Mouse (Mus musculus) G1E (cell line): ENCODE data around the gene Ccno. TPM values are rescaled to one million over a fixed set of nuclear protein-coding genes. Genes with fewer than 3 reads are reported as not detected.

Experiments
- ATAC-seq: 2 replicates; pipeline ENCODE4 v1.8.0; 2016; ENCODE audit warnings: mild to moderate bottlenecking; ENCODE audit not compliant: insufficient number of reproducible peaks, poor library complexity, low FRiP score, severe bottlenecking; ENCODE audit errors: extremely low read depth
- DNase-seq: peaks from one replicate; pipeline ENCODE4 v3.0.0; 2012; ENCODE audit warnings: low spot score
- H3K27me3 ChIP-seq: 2 replicates; pipeline ENCODE4 v1.6.1; 2012; ENCODE audit warnings: mild to moderate bottlenecking, low read length, inconsistent platforms; ENCODE audit not compliant: insufficient read depth
- H3K36me3 ChIP-seq: replicated peaks from 2 replicates; pipeline ENCODE3; 2012; ENCODE audit warnings: mild to moderate bottlenecking, inconsistent platforms
- H3K4me1 ChIP-seq: 2 replicates; pipeline ENCODE4 v1.6.1; 2012; ENCODE audit warnings: low read depth, low read length, inconsistent platforms, mixed read lengths; ENCODE audit not compliant: insufficient read depth
- H3K4me3 ChIP-seq: 2 replicates; pipeline ENCODE4 v1.5.1; 2012; ENCODE audit warnings: low read depth, mild to moderate bottlenecking, inconsistent platforms, low read length, moderate library complexity, mixed read lengths
- H3K9me3 ChIP-seq: replicated peaks from 2 replicates; pipeline ENCODE4 v1.6.1; 2012; ENCODE audit warnings: inconsistent platforms
- CTCF ChIP-seq: IDR thresholded peaks from 2 replicates; pipeline ENCODE4 v1.5.1; 2012; ENCODE audit warnings: low read depth, low read length, inconsistent platforms, mixed read lengths
- GATA1 ChIP-seq: IDR thresholded peaks from 2 replicates; pipeline ENCODE4 v1.6.1; 2012; ENCODE audit warnings: borderline replicate concordance, low read length, inconsistent platforms, mixed read lengths
- GATA2 ChIP-seq: IDR thresholded peaks from 2 replicates; pipeline ENCODE4 v1.6.1; 2012; ENCODE audit warnings: low read depth, low read length, inconsistent platforms, borderline replicate concordance
- POLR2AphosphoS5 ChIP-seq: IDR thresholded peaks from 2 replicates; pipeline ENCODE4 v1.6.1; 2012; ENCODE audit warnings: low read depth, low read length, inconsistent platforms; ENCODE audit not compliant: insufficient replicate concordance
- TAL1 ChIP-seq: conservative IDR thresholded peaks from 2 replicates; pipeline ENCODE4 v1.6.1; 2012; ENCODE audit warnings: low read depth, low read length, inconsistent platforms, mixed read lengths
- polyA plus RNA-seq: library from polyadenylated mRNA; stranded (reverse); fragments of >175 nt; gene quantifications from 2 replicates; pipeline ENCODE4 v1.2.3, GENCODE M21; 2012
- total RNA-seq, 2 experiments: library from RNA; stranded (forward) in 1 of 2; stranded (reverse) in 1 of 2; fragments of 200-1000 nt in 1 of 2; fragments of >200 nt in 1 of 2; fragmentation: Nextera tagmentation in 1 of 2; gene quantifications; 2 replicates each; pipeline ENCODE4 v1.2.3; 2014 to 2017

Gene Ccno
- total and polyA plus RNA-seq, 3 experiments, result 0.05 TPM; not detected in 2

- Histone ChIP-seq H3K36me3 (no peaks in the 10 kb centered on the region), H3K4me3 (no peak overlapping the region), H3K27me3 (peaks cover 64% of the 10 kb centered on the region), H3K9me3 (peaks cover 9% of the 10 kb centered on the region), H3K4me1 (peaks cover 11% of the 10 kb centered on the region; the same call in 1 of the 2 replicates)
- ATAC-seq, result no peak
- DNase-seq, result no peak
- TF ChIP-seq GATA1, result no peak
Observed at GRCm38 (mm10) chr13:112988866-112989265, 1.3 kb downstream of the Ccno start.

- no peak for DNase-seq
- Histone ChIP-seq H3K4me3 (no peak overlapping the region), H3K27me3 (peaks cover 67% of the 10 kb centered on the region), H3K4me1 (peaks cover 17% of the 10 kb centered on the region), H3K9me3 (peaks cover 10% of the 10 kb centered on the region), H3K36me3 (no peaks in the 10 kb centered on the region)
- no peak for ATAC-seq
- TF ChIP-seq GATA2 (no peak), GATA1 (no peak), POLR2AphosphoS5 (no peak), TAL1 (no peak), CTCF (no peak)
Observed at GRCm38 (mm10) chr13:112989541-112989940, 1.9 kb downstream of the Ccno start.

GRCm38 (mm10) chr13:112990346-112990745, 2.7 kb downstream of the Ccno start:
- Histone ChIP-seq H3K9me3 (peaks cover 10% of the 10 kb centered on the region), H3K4me3 (no peak overlapping the region), H3K36me3 (no peaks in the 10 kb centered on the region), H3K4me1 (peaks cover 17% of the 10 kb centered on the region), H3K27me3 (peaks cover 67% of the 10 kb centered on the region)
- TF ChIP-seq TAL1 (no peak), POLR2AphosphoS5 (no peak), GATA1 (no peak), GATA2 (no peak), CTCF (no peak)
- DNase-seq (no peak), ATAC-seq (no peak)

DNA sequence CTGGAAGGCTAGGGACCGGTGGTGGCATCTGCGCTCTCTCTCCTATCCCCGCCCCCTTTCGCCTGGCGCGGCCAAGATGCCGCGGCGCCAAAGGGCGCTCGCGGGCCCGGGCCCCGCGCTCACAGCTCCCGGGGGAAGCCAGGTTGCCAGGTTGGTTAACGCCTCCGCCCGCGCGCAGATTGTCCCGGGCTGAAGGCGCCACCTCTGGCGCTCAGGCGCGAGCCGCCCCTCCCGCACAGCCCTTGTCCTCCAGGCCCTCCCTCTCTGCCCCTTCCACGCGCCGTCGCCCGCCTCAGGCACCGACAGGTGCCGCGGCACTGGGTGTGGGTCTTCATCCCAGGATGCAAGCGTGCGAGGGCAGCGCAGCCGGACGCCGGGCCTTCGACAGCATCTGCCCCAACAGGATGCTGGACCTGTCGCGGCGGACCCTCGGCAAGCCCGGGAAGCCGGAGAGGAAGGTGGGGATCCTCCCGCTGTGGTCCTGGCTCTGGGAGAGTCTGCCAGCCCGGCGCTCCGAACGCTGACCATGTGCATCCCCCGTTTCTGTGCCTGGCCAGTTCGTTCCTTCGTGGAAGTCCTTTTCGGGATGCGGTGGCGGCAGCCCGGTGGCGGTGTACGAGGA, 6.0 kb downstream of the Ccno start, which contains the start of gene Mcidas:
Mcidas (plus strand) TSS at position 315 of the 622 bp plus-strand sequence.
- no peak for TF ChIP-seq CTCF
- no peak for TF ChIP-seq GATA2
- no peak for TF ChIP-seq POLR2AphosphoS5
- no peak for TF ChIP-seq TAL1
- TF ChIP-seq GATA1, result no peak
- Histone ChIP-seq H3K4me3 (peak within 1 kb of the TSS; percentile 2; the same call in 1 of the 2 replicates), H3K27me3 (peaks cover 46% of the 10 kb centered on the region), H3K36me3 (no peaks in the 10 kb centered on the region), H3K4me1 (peaks cover 10% of the 10 kb centered on the region), H3K9me3 (peaks cover 6% of the 10 kb centered on the region; the same call in 1 of the 2 replicates)
- DNase-seq, result no peak
- no peak for ATAC-seq

DNA sequence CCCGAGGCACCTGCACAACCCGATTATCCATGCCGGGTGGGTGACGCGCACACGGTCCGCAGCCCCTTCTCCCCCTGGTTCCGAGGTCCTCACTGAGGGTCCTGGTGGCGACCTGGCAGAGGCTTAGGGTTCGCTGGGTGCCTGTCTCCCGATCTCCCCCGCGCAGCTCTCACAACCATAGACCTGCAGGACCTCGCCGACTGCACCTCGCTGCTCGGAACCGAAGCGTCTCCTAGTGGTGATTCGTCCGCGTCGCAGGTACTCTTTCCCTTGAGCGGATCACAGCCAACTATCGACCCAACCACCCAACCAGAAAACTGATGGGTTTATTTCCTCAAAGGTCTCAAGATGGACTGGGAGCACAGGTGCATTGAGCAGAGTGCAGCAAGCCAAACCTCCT, 6.6 kb downstream of the Ccno start:
- no peak for ATAC-seq

DNA sequence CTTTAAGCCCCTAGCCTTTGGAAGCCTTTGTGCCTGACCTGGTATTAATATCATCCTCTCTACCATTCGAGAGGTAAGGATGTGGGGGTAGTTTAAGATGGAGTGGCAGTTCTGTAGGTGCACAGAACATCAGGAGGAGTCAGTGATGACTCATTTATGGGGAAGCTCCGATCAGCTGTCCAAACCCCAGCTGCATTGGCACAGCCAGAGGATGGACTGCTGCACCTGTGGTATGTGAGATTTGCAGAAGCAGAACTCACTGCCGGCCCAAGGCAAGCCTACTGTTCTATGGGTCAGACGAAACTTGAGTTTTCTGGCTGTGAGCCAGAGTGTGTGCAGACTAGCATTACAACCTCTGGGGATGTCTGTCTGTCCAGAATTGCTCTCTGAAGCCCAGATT, 8.8 kb downstream of the Ccno start:
- peaks cover 6% of the 10 kb centered on the region; the same call in 1 of the 2 replicates for H3K9me3 ChIP-seq
- H3K36me3 ChIP-seq, result no peaks in the 10 kb centered on the region
- peaks cover 6% of the 10 kb centered on the region; the same call in 1 of the 2 replicates for H3K4me1 ChIP-seq
- ATAC-seq (no peak), DNase-seq (no peak)
- H3K4me3 ChIP-seq, result no peak overlapping the region
- TF ChIP-seq GATA1 (no peak), TAL1 (no peak), CTCF (no peak), GATA2 (no peak), POLR2AphosphoS5 (no peak)
- H3K27me3 ChIP-seq, result peaks cover 32% of the 10 kb centered on the region

More for the DNA sequence above, 6.6 kb downstream of the Ccno start:
- TF ChIP-seq TAL1 (no peak), CTCF (no peak), GATA1 (no peak), POLR2AphosphoS5 (no peak), GATA2 (no peak)
- DNase-seq, result no peak
- peaks cover 8% of the 10 kb centered on the region for H3K4me1 ChIP-seq
- peaks cover 45% of the 10 kb centered on the region for H3K27me3 ChIP-seq
- peak overlapping the region; percentile 2; the same call in 1 of the 2 replicates for H3K4me3 ChIP-seq
- no peaks in the 10 kb centered on the region for H3K36me3 ChIP-seq
- H3K9me3 ChIP-seq, result peaks cover 6% of the 10 kb centered on the region; the same call in 1 of the 2 replicates
